Mouse (Mus musculus): ENCODE measurements around the gene Pofut1.
A peak's percentile ranks its signal among the peaks of the same experiment; 100 is the strongest.

Gene Pofut1

GRCm38 (mm10) chr2:153241250-153242014, at the start of gene Pofut1, which contains the start of gene Plagl2:
Pofut1 (plus strand) TSS chr2:153241533.
Plagl2 (minus strand) TSS chr2:153241426.
- peak; percentile 79 to 85 for DNase-seq (ENCODE audit: low spot score in 2 of 2)

- DNase-seq (ENCODE audit: low spot score in 2 of 2): no peak
Measured at GRCm38 (mm10) chr2:153194255-153194654, 47.1 kb upstream of the Pofut1 start.

GRCm38 (mm10) chr2:153198485-153198884, 42.8 kb upstream of the Pofut1 start:
- DNase-seq (ENCODE audit: low spot score in 2 of 2): no peak

- DNase-seq (ENCODE audit: low spot score in 2 of 2): no peak
Measured at GRCm38 (mm10) chr2:153199114-153199513, 42.2 kb upstream of the Pofut1 start.

- no peak for DNase-seq (ENCODE audit: low spot score in 2 of 2)
Measured at GRCm38 (mm10) chr2:153202766-153203165, 38.6 kb upstream of the Pofut1 start.

- DNase-seq (ENCODE audit: low spot score in 2 of 2): no peak
Measured at GRCm38 (mm10) chr2:153208149-153208548, 33.2 kb upstream of the Pofut1 start.

GRCm38 (mm10) chr2:153209286-153209685, 32.0 kb upstream of the Pofut1 start:
- DNase-seq (ENCODE audit: low spot score in 2 of 2): no peak

- no peak for DNase-seq (ENCODE audit: low spot score in 2 of 2)
Measured at GRCm38 (mm10) chr2:153211451-153211850, 29.9 kb upstream of the Pofut1 start.

GRCm38 (mm10) chr2:153213351-153213750, 28.0 kb upstream of the Pofut1 start:
- DNase-seq (ENCODE audit: low spot score in 2 of 2): no peak

GRCm38 (mm10) chr2:153214771-153215259, 26.5 kb upstream of the Pofut1 start:
- no peak for DNase-seq (ENCODE audit: low spot score in 2 of 2)

GRCm38 (mm10) chr2:153215421-153215820, 25.9 kb upstream of the Pofut1 start:
- DNase-seq (ENCODE audit: low spot score in 2 of 2): no peak

GRCm38 (mm10) chr2:153217826-153218340, 23.4 kb upstream of the Pofut1 start:
- DNase-seq (ENCODE audit: low spot score in 2 of 2): no peak

- DNase-seq (ENCODE audit: low spot score in 2 of 2): no peak
Measured at GRCm38 (mm10) chr2:153218516-153218915, 22.8 kb upstream of the Pofut1 start.

- DNase-seq (ENCODE audit: low spot score in 2 of 2): no peak
Measured at GRCm38 (mm10) chr2:153221620-153222019, 19.7 kb upstream of the Pofut1 start.

GRCm38 (mm10) chr2:153222130-153222529, 19.2 kb upstream of the Pofut1 start:
- no peak for DNase-seq (ENCODE audit: low spot score in 2 of 2)

GRCm38 (mm10) chr2:153222566-153222965, 18.8 kb upstream of the Pofut1 start:
- no peak for DNase-seq (ENCODE audit: low spot score in 2 of 2)

GRCm38 (mm10) chr2:153224946-153225594, 16.3 kb upstream of the Pofut1 start, which contains the start of gene Tspyl3:
Tspyl3 (minus strand) TSS chr2:153225441.
- DNase-seq (ENCODE audit: low spot score in 2 of 2): no peak

GRCm38 (mm10) chr2:153225595-153225953, 15.8 kb upstream of the Pofut1 start:
- no peak for DNase-seq (ENCODE audit: low spot score in 2 of 2)

GRCm38 (mm10) chr2:153227959-153228358, 13.4 kb upstream of the Pofut1 start:
- no peak for DNase-seq (ENCODE audit: low spot score in 2 of 2)

- no peak for DNase-seq (ENCODE audit: low spot score in 2 of 2)
Measured at GRCm38 (mm10) chr2:153228523-153228922, 12.8 kb upstream of the Pofut1 start.

GRCm38 (mm10) chr2:153237193-153237592, 4.1 kb upstream of the Pofut1 start:
- no peak for DNase-seq (ENCODE audit: low spot score in 2 of 2)

GRCm38 (mm10) chr2:153237891-153238290, 3.4 kb upstream of the Pofut1 start:
- DNase-seq (ENCODE audit: low spot score in 2 of 2): no peak

GRCm38 (mm10) chr2:153238406-153238805, 2.9 kb upstream of the Pofut1 start:
- no peak for DNase-seq (ENCODE audit: low spot score in 2 of 2)
